Mouse (Mus musculus): ENCODE results near the gene 4930590J08Rik.

GRCm38 (mm10) chr6:91914011-91914410, 11.4 kb downstream of the 4930590J08Rik start:
- no peak for TF ChIP-seq CTCF (IDR thresholded peaks at IDR 0.05; ENCODE audit: insufficient read depth, low read depth, low read length)
- no peak for TF ChIP-seq POLR2A (IDR thresholded peaks at IDR 0.05; ENCODE audit: insufficient read depth, low read depth, low read length)

All from olfactory bulb, adult 2 months (tissue).